Mouse (Mus musculus) kidney, adult 2 months (tissue): Measurements from ENCODE around the gene Olfr788. TPM values are rescaled to one million over a fixed set of nuclear protein-coding genes. Genes with fewer than 3 reads are reported as not detected.

ENCODE experiments used
- DNase-seq: peaks from one replicate; pipeline ENCODE4 v3.0.0; 2021
- H3K27ac ChIP-seq: fragments of 200-500 bp; 2 replicates; pipeline ENCODE4 v1.5.1; 2012; ENCODE audit warnings: low read depth, low read length, control low read depth, inconsistent platforms; ENCODE audit not compliant: insufficient read depth
- H3K27me3 ChIP-seq: fragments of 200-500 bp; replicated peaks from 2 replicates; pipeline ENCODE4 v1.6.1; 2012; ENCODE audit warnings: mild to moderate bottlenecking, moderate library complexity, low read length, inconsistent platforms; ENCODE audit not compliant: control insufficient read depth, insufficient read depth
- H3K36me3 ChIP-seq: fragments of 200-500 bp; 2 replicates; pipeline ENCODE4 v1.6.1; 2012; ENCODE audit warnings: mild to moderate bottlenecking, moderate library complexity, low read length, inconsistent platforms; ENCODE audit not compliant: control insufficient read depth, insufficient read depth
- H3K4me1 ChIP-seq: fragments of 200-500 bp; 2 replicates; pipeline ENCODE4 v1.6.1; 2011; ENCODE audit warnings: low read length; ENCODE audit not compliant: control insufficient read depth, insufficient read depth
- H3K4me3 ChIP-seq: fragments of 200-500 bp; 2 replicates; pipeline ENCODE4 v1.5.1; 2011; ENCODE audit warnings: mild to moderate bottlenecking, low read depth, low read length, control low read depth; ENCODE audit not compliant: insufficient read depth
- CTCF ChIP-seq: fragments of 200-500 bp; conservative IDR thresholded peaks from 2 replicates; pipeline ENCODE4 v1.5.1; 2011; ENCODE audit warnings: low read depth, mild to moderate bottlenecking, control low read depth, low read length, moderate library complexity, mixed read lengths; ENCODE audit not compliant: insufficient read depth, insufficient read length
- POLR2A ChIP-seq: fragments of 200-500 bp; IDR thresholded peaks from one replicate; pipeline ENCODE4 v1.6.1; 2011; ENCODE audit warnings: low read depth, low read length, control low read depth
- WGBS: fragments of 180-500 bp; shearing (Covaris S2); methylation state at CpG from one replicate; pipeline ENCODE4 v1.1.7; 2018; 5-methylcytosine and 5-hydroxymethylcytosine counted together
- polyA plus RNA-seq: library from polyadenylated mRNA; depleted of rRNA; stranded (reverse); fragments of >200 nt; gene quantifications from 2 replicates; pipeline ENCODE4 v1.2.3, GENCODE M21; 2012; rRNA removed

Gene Olfr788
- not detected in 2 replicates for polyA plus RNA-seq

DNA sequence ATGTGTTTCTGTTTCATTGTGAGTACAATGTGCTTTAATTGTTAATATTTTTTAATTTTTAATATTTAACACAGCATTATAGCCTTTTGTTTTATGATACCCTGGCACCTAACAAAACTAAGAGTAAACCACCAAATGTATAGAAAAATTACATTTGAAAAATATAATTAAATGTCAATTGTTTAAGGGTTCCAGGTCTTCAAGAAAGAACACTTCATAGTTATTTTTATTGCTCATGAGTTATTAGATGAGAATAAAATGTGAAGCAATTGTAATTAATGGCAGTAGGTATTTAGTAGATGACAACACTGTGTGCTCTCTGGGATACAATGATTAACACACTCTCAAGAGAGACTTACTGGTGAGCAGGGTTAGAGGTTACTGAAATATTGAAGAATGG lies at the start of gene Olfr788:
Olfr788 (plus strand) TSS at position 301 of the 400 bp plus-strand sequence.
- H3K4me3 ChIP-seq, result no peak within 1 kb of the TSS
- no peaks in the 10 kb centered on the region for H3K4me1 ChIP-seq
- no peak within 1 kb of the TSS for H3K27ac ChIP-seq
- H3K27me3 ChIP-seq, result no peaks in the 10 kb centered on the region
- no peak for TF ChIP-seq POLR2A
- no peak for TF ChIP-seq CTCF
- DNase-seq, result no peak
- H3K36me3 ChIP-seq, result no peaks in the 10 kb centered on the region

DNA sequence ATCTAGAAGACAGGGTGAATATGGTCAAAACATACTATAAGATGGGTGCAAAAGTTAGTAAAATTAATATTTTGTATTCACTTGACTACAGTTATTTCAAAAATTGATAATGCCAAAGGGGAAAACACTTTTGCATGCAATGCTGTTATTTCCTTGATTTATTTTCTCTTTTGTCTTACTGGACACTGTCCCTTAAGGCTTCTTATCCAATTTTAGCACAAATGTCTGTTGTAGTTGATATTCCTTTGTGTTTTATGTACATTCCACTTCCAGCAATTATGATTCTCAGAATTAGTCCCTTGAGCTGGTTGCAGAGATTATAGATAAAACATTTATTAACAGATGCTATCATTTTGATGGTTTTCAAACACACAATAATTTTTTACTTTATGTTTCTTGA lies 43.8 kb upstream of the Olfr788 start, which contains the start of gene Olfr786:
Olfr786 (plus strand) TSS at position 301 of the 400 bp plus-strand sequence.
- no peak for DNase-seq
- no peak within 1 kb of the TSS for H3K4me3 ChIP-seq
- no peak for TF ChIP-seq CTCF
- no peak for TF ChIP-seq POLR2A
- no peaks in the 10 kb centered on the region for H3K4me1 ChIP-seq
- H3K27ac ChIP-seq, result no peak within 1 kb of the TSS
- H3K36me3 ChIP-seq, result no peaks in the 10 kb centered on the region
- H3K27me3 ChIP-seq, result no peaks in the 10 kb centered on the region

DNA sequence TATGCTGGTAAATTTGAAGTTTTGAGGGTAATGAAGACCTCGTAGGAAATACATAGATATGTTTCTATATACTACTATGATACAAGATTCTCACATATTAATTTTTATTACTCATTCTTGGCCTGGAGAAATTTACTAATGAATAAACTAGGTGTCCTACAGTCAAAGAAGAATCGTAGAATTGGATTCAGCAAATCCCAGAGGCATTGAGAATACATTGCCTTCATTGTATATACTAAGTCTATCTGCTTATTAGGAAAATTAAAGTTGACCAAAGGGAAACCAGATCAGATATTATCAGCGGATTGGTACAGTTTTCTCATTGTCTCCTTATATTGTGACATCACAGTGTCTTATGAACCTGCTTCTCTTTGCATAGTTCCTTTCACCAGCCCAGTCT lies 9.2 kb upstream of the Olfr788 start, which contains the start of gene Olfr787:
Olfr787 (plus strand) TSS at position 301 of the 400 bp plus-strand sequence.
- TF ChIP-seq POLR2A, result no peak
- TF ChIP-seq CTCF, result no peak
- Histone ChIP-seq H3K4me1 (no peaks in the 10 kb centered on the region), H3K27me3 (no peaks in the 10 kb centered on the region), H3K36me3 (no peaks in the 10 kb centered on the region), H3K27ac (no peak within 1 kb of the TSS), H3K4me3 (no peak within 1 kb of the TSS)
- no peak for DNase-seq
- WGBS, result 84% methylated on average over 3 of the region's 3 CpGs

DNA sequence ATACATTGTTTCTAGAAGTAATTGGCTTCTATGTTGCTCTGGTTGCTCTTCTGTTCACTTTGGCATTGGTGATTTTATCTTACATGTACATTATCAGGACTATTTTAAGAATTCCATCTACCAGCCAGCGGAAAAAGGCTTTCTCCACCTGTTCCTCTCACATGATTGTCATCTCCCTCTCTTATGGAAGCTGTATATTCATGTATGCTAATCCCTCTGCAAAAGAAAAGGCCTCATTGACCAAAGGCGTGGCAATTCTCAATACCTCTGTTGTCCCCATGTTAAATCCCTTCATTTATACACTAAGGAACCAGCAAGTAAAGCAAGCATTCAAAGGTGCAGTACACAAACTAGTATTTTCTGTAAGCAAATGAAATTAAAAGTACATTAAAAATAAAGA lies 2.5 kb downstream of the Olfr788 start:
- TF ChIP-seq CTCF (no peak), POLR2A (no peak)
- 74% methylated on average over 2 of the region's 2 CpGs for WGBS
- Histone ChIP-seq H3K4me1 (no peaks in the 10 kb centered on the region), H3K27ac (no peak overlapping the region), H3K4me3 (no peak overlapping the region), H3K36me3 (no peaks in the 10 kb centered on the region), H3K27me3 (no peaks in the 10 kb centered on the region)
- DNase-seq, result no peak

DNA sequence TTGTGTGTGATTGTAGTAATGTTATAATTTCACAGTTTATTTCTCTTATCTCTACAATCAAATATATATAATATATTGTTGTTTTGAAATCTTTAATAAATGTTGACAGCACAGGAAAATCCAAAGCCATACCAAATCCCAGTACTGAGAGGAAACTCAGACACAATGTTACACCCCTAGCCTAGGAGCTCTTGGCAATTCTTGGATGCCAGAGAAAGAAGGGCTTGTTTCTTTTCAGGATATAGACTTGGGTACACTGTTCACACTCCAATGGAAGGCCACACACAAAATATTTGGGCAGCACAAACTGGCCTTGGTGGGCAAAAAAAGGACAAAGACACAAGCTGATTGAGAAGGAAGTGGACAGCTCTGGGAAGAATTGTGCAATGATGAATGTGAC lies 2.9 kb downstream of the Olfr788 start:
- TF ChIP-seq CTCF (no peak), POLR2A (no peak)
- DNase-seq, result no peak

DNA sequence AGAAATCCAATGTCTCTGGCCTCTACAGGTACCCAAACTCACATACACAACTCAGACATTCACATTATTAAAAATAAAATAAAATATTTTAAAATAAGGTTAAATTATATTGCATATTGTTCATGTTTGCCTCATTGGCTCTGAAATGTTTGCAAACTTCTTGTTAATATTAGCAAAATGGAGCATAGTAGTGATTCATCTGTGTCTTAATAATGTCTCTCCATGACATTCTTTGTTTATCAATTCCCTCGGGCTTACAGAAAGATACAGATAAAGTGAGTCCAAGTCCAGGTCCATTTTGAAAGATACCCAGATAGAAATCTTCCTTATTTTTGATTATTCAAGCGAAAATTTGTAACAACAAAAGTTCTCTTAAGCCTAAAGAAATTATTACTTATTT lies 13.7 kb downstream of the Olfr788 start, which contains the start of gene Olfr789:
Olfr789 (plus strand) TSS at position 301 of the 400 bp plus-strand sequence.
- no peak for TF ChIP-seq CTCF
- TF ChIP-seq POLR2A, result no peak
- DNase-seq, result no peak
- no peaks in the 10 kb centered on the region for H3K36me3 ChIP-seq
- no peaks in the 10 kb centered on the region for H3K4me1 ChIP-seq
- 58% methylated on average over 2 of the region's 2 CpGs for WGBS
- H3K4me3 ChIP-seq, result no peak within 1 kb of the TSS
- no peak within 1 kb of the TSS for H3K27ac ChIP-seq
- no peaks in the 10 kb centered on the region for H3K27me3 ChIP-seq

More for the DNA sequence above, 2.9 kb downstream of the Olfr788 start:
- Histone ChIP-seq H3K36me3 (no peaks in the 10 kb centered on the region), H3K27ac (no peak overlapping the region), H3K4me1 (no peaks in the 10 kb centered on the region), H3K4me3 (no peak overlapping the region), H3K27me3 (no peaks in the 10 kb centered on the region)

DNA sequence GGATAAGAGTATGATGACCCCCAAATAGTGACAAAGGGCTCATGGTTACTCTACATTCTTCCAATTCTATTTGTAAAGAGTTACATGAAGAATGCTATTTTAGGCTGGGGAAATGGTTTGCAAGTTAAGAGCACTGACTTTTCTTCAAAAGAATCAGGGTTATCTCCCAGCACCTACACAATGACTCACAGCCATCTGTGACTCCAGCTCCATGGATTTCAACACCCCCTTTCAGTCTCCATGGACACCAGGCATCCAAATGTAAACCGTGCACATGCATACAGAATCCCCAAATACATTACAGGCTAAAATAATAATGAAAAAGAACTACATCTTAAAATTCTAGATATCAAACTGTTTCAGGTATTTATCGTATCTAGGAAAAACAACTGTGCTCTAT lies 19.3 kb downstream of the Olfr788 start:
- no peak overlapping the region for H3K4me3 ChIP-seq
- DNase-seq, result no peak
- whole genome bisulfite sequencing, result 79% methylated on average over 2 of the region's 2 CpGs

GRCm38 (mm10) chr10:129498192-129498591 lies 27.4 kb downstream of the Olfr788 start, which contains the start of gene Olfr790:
TSS of gene Olfr790 (plus strand) at chr10:129498492.
- Histone ChIP-seq H3K4me1 (no peaks in the 10 kb centered on the region), H3K27me3 (no peaks in the 10 kb centered on the region), H3K36me3 (no peaks in the 10 kb centered on the region), H3K27ac (no peak within 1 kb of the TSS), H3K4me3 (no peak within 1 kb of the TSS)
- no peak for DNase-seq
- TF ChIP-seq POLR2A (no peak), CTCF (no peak)

More for the DNA sequence above, 19.3 kb downstream of the Olfr788 start:
- TF ChIP-seq CTCF (no peak), POLR2A (no peak)
- no peaks in the 10 kb centered on the region for H3K36me3 ChIP-seq
- H3K27me3 ChIP-seq, result no peaks in the 10 kb centered on the region
- no peaks in the 10 kb centered on the region for H3K4me1 ChIP-seq
- H3K27ac ChIP-seq, result no peak overlapping the region
